Mouse (Mus musculus): ENCODE data around the gene 2010003K11Rik.

The 2010003K11Rik gene

DNA sequence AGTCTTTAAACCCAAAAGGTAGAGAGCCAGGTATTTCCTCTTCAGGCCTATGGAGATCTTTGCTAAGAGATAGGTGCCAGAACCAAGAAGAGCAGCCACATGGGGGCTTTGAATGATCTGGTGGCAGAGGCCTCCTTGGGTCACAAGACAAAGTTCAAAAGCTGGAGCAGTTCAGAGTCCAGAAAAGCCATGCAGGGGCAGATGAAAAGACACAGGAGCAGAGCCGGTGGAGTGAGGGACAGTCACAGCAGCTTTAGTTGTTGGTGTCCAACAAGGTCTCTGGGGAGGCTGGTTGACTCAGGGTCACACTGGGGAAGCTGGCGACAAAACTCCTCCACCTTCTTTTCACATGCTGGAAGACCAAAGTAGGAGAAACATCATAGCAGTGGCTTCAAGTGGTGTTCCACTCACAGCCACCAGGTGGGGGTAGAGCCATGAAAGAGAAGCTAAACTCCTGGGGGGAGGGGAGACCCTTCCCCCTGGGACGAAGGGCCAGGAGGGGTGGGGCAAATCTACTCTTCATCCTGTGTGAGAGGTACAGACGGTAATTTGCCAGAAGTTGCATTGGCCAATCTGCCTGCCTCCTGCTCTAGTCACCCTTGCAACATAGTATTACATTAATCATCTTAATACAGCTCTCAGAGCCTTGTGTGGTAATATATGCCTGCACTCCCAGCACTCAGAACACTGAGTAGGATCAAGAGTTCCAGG, 965 bp downstream of the 2010003K11Rik start:
- peak in 1 of 2 experiments; percentile 36 for DNase-seq (ENCODE audit: low spot score in 2 of 2)

DNA sequence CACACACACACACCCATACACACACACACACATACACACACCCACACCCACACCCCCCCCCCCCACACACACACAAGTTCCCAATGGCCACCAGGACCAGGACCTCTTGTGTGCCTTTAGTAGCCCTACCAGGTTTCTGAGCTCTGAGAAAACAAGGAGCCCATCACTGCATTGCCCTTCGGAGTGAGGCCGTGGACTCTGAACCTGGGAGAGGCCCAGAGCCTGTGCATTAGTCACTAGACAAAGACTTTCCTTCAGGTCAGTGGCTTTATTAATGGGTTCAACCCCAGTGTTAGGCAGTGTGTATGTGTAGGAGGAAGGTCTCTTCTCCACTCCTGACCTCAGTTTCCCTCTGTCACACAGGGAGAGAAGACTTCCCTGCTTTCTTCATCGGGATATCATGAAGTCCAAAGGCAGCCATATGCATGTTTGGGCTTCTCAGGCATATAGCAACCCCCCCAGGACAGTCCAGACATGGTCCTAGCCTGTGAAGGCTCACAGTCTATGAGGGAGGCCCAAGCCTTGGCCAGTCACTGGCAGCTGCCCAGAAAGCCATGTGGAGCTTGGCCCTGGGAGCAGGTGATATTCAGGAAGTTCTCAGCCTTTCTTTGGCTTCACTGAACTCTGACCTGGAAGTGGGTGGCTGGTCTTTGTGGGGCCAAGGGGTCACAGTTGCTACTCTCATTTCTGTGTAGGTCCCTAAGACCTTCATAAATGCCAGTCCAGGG, 1.7 kb downstream of the 2010003K11Rik start:
- DNase-seq (ENCODE audit: low spot score in 2 of 2) = no peak

DNA sequence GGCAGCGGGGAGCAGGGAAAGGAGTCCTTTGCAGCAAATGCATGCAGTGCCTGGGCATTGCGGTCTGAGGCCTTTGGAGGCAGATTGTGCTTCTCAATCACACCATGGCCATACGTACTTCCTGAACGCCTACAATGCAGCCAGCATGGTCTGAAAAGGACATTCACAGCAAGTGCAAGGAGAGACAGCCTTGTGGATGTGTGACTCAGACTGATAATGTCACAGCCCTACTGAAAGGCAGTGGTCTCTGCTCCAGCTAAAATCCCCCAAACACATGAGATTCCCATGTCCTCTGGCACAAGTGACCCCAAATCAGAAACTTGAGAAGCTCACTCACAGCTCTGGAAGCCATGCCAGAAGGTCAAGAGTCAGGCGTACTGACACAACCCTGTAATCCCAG, 2.6 kb downstream of the 2010003K11Rik start:
- no peak for DNase-seq (ENCODE audit: low spot score in 2 of 2)

DNA sequence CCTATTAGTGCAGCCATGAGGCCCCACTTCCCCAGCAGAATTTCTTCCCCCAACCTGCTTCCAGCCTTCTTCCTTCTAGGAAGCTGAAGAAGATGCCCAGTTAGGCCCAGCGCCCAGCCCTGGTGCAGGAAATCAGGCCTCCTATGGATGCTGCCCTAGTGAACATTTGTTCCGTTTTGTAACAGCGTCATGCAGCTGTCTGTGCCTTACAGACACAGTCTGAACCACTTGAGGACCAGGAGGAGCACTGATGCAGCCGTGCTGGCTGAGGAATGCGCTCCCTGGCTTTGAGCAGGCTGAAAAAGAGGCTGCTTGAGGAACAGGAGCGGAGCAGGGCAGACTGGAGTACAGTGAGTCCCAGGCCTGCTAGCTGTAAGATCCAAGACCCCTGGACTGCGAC, 3.7 kb downstream of the 2010003K11Rik start:
- no peak for DNase-seq (ENCODE audit: low spot score in 2 of 2)

DNA sequence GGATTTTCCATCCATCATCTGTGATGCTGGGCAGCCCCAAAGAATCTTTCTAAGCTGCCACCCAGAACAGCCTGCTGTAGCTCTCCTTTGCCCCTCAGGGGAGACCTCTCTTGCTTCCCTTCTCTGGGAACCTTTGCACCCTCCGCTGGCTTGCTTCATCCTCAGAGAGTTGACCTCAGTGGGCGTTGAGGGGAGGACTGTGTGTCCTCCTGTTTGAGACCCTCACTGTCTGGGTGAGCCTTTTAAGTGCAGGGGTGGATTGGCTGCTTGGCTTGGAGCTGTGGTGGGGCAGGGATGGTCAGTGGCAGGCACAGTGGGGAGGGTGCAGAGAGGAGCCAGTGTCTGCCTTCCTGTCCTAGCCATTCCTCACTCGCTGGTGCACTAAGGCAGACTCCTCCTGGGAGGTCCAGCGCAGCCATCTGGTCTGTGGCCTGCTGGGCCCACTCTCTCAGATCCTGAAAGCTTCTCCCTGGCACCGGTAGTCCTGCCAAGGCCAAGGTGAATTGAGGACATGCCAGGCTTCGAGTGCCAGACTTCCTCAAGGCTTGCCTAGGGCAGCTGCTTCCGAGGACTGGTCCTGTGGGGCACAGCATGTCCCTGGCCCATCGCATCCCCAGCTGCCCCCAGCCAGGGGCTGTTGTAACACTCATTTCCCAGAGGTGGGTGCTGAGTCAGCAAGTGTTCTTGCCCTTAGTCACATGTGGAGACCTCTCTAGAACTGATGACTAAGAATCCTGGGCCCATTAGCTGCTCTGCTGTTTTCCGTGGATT, 5.7 kb downstream of the 2010003K11Rik start:
- DNase-seq (ENCODE audit: low spot score in 2 of 2) = peak; percentile 36 to 68

DNA sequence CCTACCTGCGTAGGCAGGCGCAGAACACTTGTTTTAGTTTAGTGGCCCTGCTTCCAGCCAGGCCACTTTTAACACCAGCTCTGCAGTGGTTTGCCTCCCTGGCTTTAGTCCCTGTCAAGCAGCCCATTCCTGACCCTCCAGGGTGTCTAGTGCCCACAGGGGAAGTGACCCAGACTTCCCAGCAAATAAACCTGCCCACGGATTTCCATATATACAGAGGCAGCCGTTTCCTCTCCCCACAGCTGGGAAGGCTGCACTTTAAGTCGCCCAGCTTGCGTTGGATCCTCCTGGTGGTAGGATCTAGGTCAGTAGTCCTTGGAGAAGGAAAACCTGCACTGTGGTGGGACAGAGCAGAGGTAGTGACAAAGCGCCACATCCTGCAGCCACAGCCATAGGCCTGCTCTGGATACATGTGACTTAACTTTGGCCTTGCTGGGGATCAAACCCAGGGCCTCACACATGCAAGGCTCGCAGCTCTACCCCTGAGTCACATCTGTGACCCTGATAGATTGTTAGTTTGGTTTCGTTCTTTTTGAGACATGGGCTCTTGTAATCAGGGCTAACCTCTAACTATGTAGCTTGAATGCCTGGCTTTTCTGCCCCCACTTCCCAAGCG, 7.2 kb downstream of the 2010003K11Rik start:
- no peak for DNase-seq (ENCODE audit: low spot score in 2 of 2)

DNA sequence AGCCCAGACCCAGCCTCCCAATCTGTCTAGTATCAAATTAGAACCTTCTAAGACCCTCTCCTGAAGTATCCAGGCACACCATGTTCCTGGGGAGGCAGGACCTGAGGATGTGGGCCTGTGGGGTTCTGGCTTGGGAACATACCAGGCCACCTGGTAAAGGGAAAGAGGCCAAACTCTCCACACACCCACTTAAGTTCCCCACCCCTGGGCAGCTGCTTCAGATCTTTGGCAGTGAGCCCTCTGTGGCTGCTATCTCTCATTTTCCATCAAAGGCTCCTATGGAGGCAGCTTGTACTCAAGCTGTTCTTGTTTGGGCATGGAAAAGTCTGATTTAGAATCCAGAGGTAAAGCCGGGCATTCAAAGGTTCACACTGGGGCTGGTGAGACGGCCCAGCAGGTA, 10.5 kb downstream of the 2010003K11Rik start:
- DNase-seq (ENCODE audit: low spot score in 2 of 2) = peak in 1 of 2 experiments; percentile 22

DNA sequence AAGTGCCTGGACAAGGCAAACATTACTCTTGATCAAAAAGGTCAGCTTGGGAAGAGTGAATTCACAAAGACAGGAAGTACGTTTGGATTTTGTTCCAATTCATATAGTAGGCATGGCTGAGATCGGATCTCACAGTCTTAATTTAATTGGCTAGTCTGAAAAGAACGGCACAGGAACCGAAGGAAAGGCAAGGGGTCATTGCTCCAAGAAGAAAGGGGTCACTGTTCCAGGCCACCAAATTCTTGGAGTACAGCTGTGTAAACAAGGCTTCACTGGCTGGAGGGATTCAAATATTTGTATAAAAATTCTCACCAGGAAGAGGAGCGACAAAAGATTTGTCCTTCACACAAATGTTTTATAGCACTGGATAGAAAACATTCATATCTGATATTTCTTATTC, 13.4 kb downstream of the 2010003K11Rik start:
- no peak for DNase-seq (ENCODE audit: low spot score in 2 of 2)

DNA sequence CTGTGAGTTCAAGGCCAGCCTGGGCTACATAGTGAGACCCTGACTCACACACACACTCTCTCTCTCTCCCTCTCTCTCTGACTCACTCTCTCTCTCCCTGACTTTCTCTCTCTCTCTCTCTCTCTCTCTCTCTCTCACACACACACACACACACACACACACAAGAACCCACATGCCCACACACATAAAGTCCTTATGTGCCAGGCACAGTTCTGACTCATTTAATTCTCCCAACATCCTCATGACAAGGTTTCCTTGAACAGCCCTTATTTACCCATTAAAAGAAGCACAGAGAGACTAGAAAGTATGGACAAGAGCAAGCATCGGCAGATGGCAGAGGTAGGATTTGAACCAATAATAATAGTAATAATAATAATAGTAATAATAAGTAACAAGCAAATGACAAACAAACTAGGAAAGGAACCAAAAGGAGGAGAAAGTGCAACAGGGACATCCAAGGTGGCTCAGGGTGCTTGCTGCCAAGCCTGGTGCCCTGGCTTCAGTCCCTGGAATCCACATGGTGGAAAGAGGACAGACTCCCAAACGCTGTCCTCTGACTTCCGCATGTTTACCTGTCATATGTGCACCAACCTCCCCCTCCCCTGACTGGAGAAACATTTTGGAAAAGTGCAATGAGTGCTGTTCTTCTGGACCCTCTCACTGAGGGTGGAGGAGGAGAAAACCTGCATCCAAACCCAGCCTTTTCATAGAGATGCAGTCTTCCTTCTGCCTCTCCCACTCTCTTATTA, 16.1 kb downstream of the 2010003K11Rik start:
- DNase-seq (ENCODE audit: low spot score in 2 of 2) = peak in 1 of 2 experiments; percentile 49

DNA sequence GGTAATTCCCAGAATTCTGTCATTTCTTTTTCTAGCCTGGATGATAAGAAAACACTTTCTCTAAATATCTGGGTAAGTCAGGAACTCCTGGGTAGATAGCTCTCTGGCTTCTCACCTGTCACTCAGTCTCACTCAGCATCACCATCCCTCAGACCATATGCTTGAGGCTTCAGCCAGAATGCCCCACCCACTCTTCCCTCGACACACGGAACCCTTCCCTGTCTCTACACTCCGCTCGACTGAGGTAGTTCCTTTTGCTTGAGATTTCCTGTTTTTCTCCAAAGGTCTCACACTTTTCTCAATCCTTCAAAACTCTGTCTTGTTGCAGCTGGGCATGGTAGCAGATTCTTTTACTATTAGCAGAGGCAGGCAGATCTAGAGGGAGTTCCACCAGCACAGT, 17.1 kb downstream of the 2010003K11Rik start:
- DNase-seq (ENCODE audit: low spot score in 2 of 2) = no peak

DNA sequence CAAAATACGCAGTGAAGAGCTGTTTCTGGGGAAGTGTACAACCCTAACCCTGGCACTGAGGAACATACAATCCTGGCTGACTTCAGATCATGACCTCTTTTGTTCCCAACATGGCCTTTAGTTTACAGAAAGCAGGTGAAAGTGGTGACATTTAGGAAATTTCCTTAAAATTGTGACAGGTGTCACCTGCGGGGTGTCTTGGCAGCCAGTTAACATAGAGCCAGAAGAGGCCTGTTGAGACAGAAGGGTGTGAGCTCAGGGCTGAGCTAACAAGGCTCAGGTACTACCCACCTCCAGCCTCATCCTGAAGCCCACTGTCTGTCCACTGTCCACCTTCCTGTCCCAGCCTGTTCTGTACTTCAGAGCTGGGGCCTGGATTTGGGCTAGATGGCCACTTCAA, 18.3 kb downstream of the 2010003K11Rik start:
- no peak for DNase-seq (ENCODE audit: low spot score in 2 of 2)

DNA sequence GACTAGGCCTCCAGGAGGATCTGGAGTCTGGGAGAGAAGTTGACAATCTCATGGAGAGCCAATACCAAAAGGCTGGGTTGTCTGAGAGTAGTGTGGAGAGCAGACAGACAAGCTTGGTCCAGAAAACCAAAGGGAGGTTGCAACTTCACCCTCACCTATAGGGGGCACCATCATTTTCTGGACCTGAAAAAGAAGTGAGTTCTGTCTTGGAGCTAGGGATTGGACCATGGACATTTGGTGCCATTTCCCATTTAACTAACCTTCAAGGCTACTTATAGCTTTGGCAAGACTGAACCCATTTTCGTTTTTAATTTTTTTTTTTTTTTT, 20.2 kb downstream of the 2010003K11Rik start:
- DNase-seq (ENCODE audit: low spot score in 2 of 2) = no peak

DNA sequence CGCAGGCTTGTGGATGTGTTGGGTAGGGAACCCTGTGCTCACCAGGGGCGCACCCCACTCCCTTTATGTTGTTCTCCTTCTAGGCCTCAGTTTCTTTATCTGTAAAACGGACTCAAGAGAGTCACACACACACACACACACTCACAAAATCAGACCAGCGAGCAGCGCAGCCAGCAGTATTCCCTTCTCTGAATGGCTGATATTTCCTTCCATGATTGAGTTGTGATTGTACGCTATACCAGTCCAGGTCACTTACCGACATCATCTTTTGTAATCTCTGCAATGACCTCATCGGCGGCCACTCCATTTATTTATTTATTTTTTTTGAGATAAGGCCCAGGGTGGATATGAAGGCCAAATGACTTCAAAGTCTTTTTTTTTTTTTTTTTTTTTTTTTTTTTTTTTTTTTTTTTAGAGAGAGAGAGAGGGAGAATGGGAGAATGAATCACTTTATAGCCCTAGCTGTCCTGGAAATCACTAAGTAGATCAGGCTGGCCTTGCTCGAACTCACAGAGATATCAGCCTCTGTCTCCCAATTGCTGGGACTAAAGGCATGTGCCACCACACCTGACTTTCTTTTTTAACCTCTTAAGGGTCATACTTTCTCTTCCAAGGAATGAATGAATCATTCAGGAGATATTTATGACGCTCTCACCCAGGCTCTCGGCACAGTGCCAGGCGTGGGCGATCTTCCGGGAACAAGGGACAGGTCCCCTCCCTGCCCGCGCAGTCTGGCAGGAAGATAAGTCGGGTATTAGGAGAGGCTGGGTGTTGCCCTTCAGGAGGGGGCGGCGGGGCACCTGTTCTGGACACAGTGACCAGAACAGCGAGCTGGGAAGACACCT, 20.8 kb downstream of the 2010003K11Rik start, which contains the start of gene Syt12:
Gene Syt12 (minus strand): TSS at position 103 of the 845 bp plus-strand sequence.
- DNase-seq (ENCODE audit: low spot score in 2 of 2) = peak in 1 of 2 experiments; percentile 40

DNA sequence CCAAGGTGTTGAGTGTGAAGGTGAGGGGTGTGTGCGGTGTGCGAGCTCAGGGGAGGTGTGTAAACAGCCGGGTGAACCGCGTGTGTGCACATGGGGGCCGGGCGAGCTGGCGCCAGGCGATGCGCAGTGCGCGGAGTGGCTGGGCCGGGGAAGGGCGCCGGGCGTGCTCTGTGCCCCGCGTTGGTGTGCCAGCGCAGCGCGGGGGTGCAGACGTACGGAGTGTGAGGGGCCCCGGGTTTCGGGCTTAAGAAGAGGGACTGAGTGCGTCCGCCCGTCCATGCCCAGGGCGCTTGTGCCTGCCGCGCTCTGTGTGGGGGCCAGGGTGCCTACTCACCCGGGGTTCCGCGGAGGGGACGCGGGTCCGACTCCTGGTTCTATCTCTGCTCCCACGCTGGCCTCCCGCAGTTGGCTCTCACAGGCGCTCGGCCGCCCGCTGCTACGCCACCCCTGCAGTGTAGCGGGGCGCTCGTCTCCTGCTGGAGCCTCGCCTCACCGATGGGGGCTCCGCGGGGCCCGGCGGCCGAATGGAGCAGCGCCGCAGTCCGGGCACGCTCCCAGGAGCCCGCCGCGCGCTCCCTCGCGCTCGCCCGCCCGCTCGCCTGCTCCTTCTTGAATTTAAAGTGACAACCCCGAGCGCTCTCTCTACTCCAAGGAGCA, 21.7 kb downstream of the 2010003K11Rik start:
- DNase-seq (ENCODE audit: low spot score in 2 of 2) = no peak

DNA sequence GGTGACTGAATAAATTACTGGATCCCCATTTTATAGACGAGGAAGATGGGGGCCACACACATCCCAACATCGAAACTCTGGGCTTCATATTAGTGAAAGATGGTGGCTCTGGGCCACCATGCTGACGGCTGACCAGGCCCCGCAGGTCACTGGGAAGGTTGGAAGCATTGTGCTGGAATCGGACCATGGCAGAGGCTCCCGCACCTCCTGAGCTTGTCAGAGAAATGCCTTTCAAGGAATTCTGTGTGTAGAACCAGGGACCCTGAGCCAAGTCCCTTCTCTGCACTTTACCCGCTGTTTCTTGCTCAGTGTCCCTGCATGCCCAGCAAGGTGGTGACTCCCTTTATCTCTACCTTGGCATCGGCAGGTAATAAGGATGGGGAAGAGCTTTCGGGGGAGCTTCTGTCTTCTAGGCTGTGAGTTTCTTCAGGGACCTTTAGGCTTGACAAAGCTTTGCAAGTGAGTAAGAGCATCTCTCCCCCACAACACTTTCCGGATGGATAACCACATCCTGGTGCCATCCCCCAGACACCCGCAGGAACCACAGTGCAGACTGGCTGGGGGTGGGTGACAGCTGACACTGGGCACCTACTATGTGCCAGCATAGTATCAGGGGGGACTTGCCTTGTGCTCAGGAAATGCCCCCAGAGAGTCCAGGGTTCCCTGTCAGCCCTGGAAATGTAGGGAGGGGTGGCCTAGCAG, 23.0 kb downstream of the 2010003K11Rik start:
- no peak for DNase-seq (ENCODE audit: low spot score in 2 of 2)

DNA sequence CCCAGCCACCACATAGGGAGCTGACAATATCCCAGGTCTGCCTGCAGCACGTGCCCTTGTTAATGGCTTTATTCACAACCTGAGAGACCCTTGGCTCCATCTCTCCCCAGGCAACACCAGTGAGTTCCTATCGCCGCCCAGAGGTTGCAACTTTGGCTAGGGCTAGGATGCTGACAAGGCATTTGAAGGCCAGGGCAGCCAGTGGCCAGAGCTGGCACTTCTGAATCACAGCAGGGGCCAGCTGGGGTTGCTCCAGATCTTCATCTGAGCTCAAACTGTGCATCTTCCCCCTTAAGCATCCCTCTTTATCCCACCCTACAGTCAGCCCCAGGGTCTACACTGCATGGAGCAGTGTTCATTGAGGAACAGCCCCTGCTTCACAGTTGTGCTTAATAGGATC, 23.6 kb downstream of the 2010003K11Rik start:
- no peak for DNase-seq (ENCODE audit: low spot score in 2 of 2)

DNA sequence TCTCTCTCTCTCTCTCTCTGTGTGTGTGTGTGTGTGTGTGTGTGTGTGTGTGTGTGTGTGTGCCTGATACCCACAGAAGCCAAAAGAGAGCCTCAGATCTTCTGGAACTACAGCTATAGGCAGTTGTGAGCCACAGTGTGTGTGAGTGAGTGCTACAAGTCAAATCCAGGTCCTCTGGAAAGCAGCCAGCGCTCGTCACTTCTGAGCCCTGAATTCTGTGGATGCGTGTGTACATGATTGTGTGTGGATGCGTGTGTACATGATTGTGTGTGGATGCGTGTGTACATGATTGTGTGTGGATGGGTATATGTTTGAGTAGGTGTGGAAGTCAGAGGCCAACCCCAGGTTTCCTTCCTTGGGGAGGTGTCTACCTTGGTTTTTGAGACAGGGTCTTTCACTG, 24.8 kb downstream of the 2010003K11Rik start:
- DNase-seq (ENCODE audit: low spot score in 2 of 2) = no peak

DNA sequence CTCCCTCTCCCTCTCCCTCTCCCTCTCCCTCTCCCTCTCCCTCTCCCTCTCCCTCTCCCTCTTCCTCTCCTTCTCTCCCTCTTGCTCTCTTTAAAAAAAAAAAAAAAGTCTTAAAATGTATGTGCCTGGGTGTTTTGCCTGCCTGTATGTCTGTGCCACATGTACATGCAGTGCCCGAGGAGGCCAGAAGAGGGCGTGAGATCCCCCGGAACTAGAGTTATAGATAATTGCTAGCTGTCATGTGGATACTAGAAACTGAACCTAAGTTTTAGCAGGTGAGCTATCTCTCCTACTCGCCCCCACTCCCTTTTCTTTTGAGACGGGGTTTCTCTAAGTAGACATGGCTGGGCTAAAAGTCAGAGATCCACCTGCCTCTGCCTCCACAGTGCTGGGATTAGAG, 30.0 kb downstream of the 2010003K11Rik start:
- no peak for DNase-seq (ENCODE audit: low spot score in 2 of 2)

DNA sequence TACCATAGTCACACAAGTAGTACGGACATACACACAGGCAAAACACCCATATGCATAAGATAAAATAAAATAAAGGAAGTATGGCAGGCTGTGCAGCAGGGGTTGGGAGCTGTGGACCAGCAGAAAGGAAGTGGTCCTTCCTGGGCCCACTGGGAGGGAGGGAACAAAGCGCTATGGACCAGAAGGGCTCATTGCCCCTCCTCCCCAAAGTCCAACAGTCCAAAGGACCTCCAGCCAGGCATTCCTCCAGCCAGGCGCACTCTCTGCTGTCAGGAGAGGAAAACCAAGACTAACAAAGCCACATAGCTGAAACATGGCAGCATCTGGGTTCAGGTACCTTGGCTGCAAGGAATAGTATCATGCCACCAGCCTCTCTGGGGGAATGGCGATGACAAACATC, 33.7 kb downstream of the 2010003K11Rik start:
- no peak for DNase-seq (ENCODE audit: low spot score in 2 of 2)

All from heart, adult 9 months (tissue).